Comparison of ENCODE assay signal across 11 mouse cellular contexts in the genomic region with DNA sequence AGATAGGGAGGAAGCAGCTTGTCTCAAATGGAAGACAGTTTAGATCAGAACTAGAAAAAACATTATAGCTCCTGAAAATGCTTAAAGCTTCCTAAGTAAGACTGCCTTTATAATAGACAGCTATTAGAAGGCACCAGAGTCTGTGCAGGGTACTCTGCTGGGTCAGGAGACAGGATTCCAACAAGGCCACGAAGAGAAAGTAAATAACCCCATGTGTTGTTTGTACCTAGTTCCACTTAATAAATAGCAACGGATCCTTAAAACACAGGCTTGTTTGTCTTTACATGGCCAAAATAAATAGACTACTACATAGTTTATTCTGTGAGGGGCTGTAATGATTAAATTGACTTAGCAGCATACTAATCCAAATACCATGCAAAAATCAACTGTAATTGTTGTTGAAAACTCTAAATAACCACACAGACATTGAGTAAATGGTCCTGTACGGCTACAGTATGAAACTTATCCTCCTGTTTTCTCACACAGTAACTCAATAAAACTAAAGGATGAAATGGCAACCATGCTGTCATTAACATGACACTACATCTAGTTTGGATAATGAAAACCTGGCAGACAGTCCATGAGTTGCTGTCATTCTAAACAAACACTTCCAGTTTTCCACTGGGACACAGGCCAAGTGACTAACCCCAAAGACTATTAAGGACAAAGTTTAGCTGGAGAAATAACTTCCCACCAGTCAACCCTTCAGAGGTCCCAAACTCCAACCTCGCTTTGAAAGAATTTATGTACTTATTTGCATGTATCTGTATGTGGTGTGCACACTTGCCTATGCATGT. TPM values are rescaled to one million over a fixed set of nuclear protein-coding genes. Genes with fewer than 3 reads are reported as not detected.
DNase-seq lines count a peak whose midpoint lies in the region; ATAC-seq and TF ChIP-seq lines count a peak whose summit lies in the region.
"Had no signal": no experiment of that assay in that cellular context is flagged by ENCODE, and none has a peak within 500 bp of the region (broad histone marks: within the 10 kb centered on the region; RNA-seq: fewer than 3 reads in every experiment).

No protein-coding gene starts in this region.

- H3K4me1 ChIP-seq in heart, embryonic 12.5 days (replicated peaks), result no peaks in the 10 kb centered on the region
- no peaks in the 10 kb centered on the region for H3K4me1 ChIP-seq in lung, embryonic 14.5 days (ENCODE audit: insufficient read depth)
- H3K4me1 ChIP-seq in lung, adult 2 months (ENCODE audit: control insufficient read depth, insufficient read depth, low read length), result peaks cover 9% of the 10 kb centered on the region
- no peaks in the 10 kb centered on the region for H3K4me1 ChIP-seq in stomach, embryonic 16.5 days (ENCODE audit: control insufficient read depth, insufficient read depth, low read length)
- H3K4me1 ChIP-seq: forebrain, embryonic 15.5 days; liver, embryonic 15.5 days had no signal

- TF ChIP-seq CTCF in lung, embryonic 14.5 days (IDR thresholded peaks at IDR 0.05; ENCODE audit: low read depth), result no peak
- no peak for TF ChIP-seq CTCF in lung, adult 2 months (IDR thresholded peaks at IDR 0.05; ENCODE audit: insufficient read depth, low read length)

- H3K4me2 ChIP-seq in heart, embryonic 12.5 days, result no peak overlapping the region
- H3K4me2 ChIP-seq in lung, embryonic 14.5 days, result no peak overlapping the region
- H3K4me2 ChIP-seq in stomach, embryonic 16.5 days (ENCODE audit: low read depth, low read length), result no peak overlapping the region
- H3K4me2 ChIP-seq: forebrain, embryonic 15.5 days; liver, embryonic 15.5 days had no signal

- DNase-seq in heart, adult 11 months, result peak; percentile 33
- peak; percentile 95 for DNase-seq in lung, embryonic 14.5 days
- no peak for DNase-seq in lung, adult 2 months
- DNase-seq in kidney, postnatal 36 days, result peak; percentile 48 to 56
- no peak for DNase-seq in urinary bladder, postnatal 36 days (ENCODE audit: low spot score in 2 of 2)

- H3K27me3 ChIP-seq in heart, embryonic 12.5 days (replicated peaks), result no peaks in the 10 kb centered on the region
- H3K27me3 ChIP-seq in lung, embryonic 14.5 days (ENCODE audit: insufficient read depth, low read length), result no peaks in the 10 kb centered on the region
- H3K27me3 ChIP-seq in stomach, embryonic 16.5 days (ENCODE audit: control insufficient read depth, insufficient read depth, low read length), result no peaks in the 10 kb centered on the region
- H3K27me3 ChIP-seq: forebrain, embryonic 15.5 days; liver, embryonic 15.5 days had no signal

- no peak for TF ChIP-seq POLR2A in lung, adult 2 months (IDR thresholded peaks at IDR 0.05; ENCODE audit: borderline replicate concordance, extremely low read depth, low read depth, low read length)

- H3K9ac ChIP-seq in heart, embryonic 12.5 days, result no peak overlapping the region
- no peak overlapping the region for H3K9ac ChIP-seq in lung, embryonic 14.5 days
- no peak overlapping the region for H3K9ac ChIP-seq in stomach, embryonic 16.5 days (ENCODE audit: low read length)
- H3K9ac ChIP-seq: forebrain, embryonic 15.5 days; liver, embryonic 15.5 days had no signal

- no peak for ATAC-seq in heart, embryonic 12.5 days (ENCODE audit: insufficient number of reproducible peaks, low FRiP score)
- ATAC-seq in lung, embryonic 14.5 days (ENCODE audit: insufficient read depth), result peak; percentile 91
- 0 out of 2 replicates have a peak, but pooled peaks have one; percentile 13 for ATAC-seq in stomach, embryonic 16.5 days (ENCODE audit: insufficient read depth, low FRiP score)
- ATAC-seq in megakaryocyte, adult 5-6 weeks (ENCODE audit: poor library complexity, severe bottlenecking), result no peak
- ATAC-seq: forebrain, embryonic 15.5 days had no signal

- H3K36me3 ChIP-seq in heart, embryonic 12.5 days, result no peaks in the 10 kb centered on the region
- no peaks in the 10 kb centered on the region for H3K36me3 ChIP-seq in lung, embryonic 14.5 days (ENCODE audit: insufficient read depth)
- no peaks in the 10 kb centered on the region for H3K36me3 ChIP-seq in stomach, embryonic 16.5 days (ENCODE audit: control insufficient read depth, insufficient read depth, low read length)
- H3K36me3 ChIP-seq: forebrain, embryonic 15.5 days; liver, embryonic 15.5 days had no signal

- H3K27ac ChIP-seq in heart, embryonic 12.5 days (ENCODE audit: poor library complexity, severe bottlenecking), result no peak overlapping the region
- H3K27ac ChIP-seq in lung, embryonic 14.5 days (ENCODE audit: low read depth), result peak overlapping the region; percentile 32
- H3K27ac ChIP-seq in stomach, embryonic 16.5 days (ENCODE audit: low read length), result peak overlapping the region; percentile 64; the same call in 1 of the 2 replicates
- H3K27ac ChIP-seq: forebrain, embryonic 15.5 days; left cerebral cortex, adult 2 months; liver, embryonic 15.5 days had no signal

- 69% methylated on average over 4 of the region's 4 CpGs for WGBS in heart, embryonic 12.5 days
- whole genome bisulfite sequencing in lung, embryonic 14.5 days, result 23% methylated on average over 4 of the region's 4 CpGs
- 26% methylated on average over 4 of the region's 4 CpGs for WGBS in lung, adult 2 months
- 45% methylated on average over 4 of the region's 4 CpGs for WGBS in stomach, embryonic 16.5 days

- H3K4me3 ChIP-seq in heart, embryonic 12.5 days, result no peak overlapping the region
- H3K4me3 ChIP-seq in lung, embryonic 14.5 days (ENCODE audit: low read depth, low read length), result no peak overlapping the region
- no peak overlapping the region for H3K4me3 ChIP-seq in lung, adult 2 months (replicated peaks; ENCODE audit: extremely low read depth, low read depth, low read length)
- no peak overlapping the region for H3K4me3 ChIP-seq in stomach, embryonic 16.5 days (replicated peaks; ENCODE audit: low read length)
- H3K4me3 ChIP-seq: forebrain, embryonic 15.5 days; left cerebral cortex, adult 2 months; liver, embryonic 15.5 days had no signal

- H3K9me3 ChIP-seq in heart, embryonic 12.5 days (replicated peaks), result no peaks in the 10 kb centered on the region
- H3K9me3 ChIP-seq in lung, embryonic 14.5 days (ENCODE audit: low read depth, low read length), result no peaks in the 10 kb centered on the region
- no peaks in the 10 kb centered on the region for H3K9me3 ChIP-seq in stomach, embryonic 16.5 days (replicated peaks; ENCODE audit: control insufficient read depth, low read length)
- H3K9me3 ChIP-seq: forebrain, embryonic 15.5 days; liver, embryonic 15.5 days had no signal

RNA-seq across cellular contexts. Expression of a gene that starts 27.8 kb away (rescaled TPM):
- 0.11 and 0.22 TPM in 2 replicates for polyA plus RNA-seq in heart, embryonic 12.5 days (2016; fragmentation: Nextera tagmentation; extraction: Ambion mirVana)
- polyA plus RNA-seq in lung, embryonic 14.5 days (2014; fragmentation: Nextera tagmentation; extraction: Ambion mirVana), result 1.5 and 1.7 TPM in 2 replicates
- 0.25 and 0.50 TPM in 2 replicates for polyA plus RNA-seq in lung, adult 2 months (2012; rRNA removed)
- 1.7 and 1.9 TPM in 2 replicates for polyA plus RNA-seq in stomach, embryonic 16.5 days (2015; fragmentation: Nextera tagmentation; extraction: Ambion mirVana)
- not detected in 2 replicates for total RNA-seq in megakaryocyte, adult 5-6 weeks (2015)
- under 0.01 and 0.04 TPM in 2 replicates for total RNA-seq in megakaryocyte, adult 5-6 weeks (2017)

Comparison
In these comparisons a context has a peak if more than half of its experiments do, and no peak if none do; other contexts are left out.
1. DNase-seq: peak in heart, adult 11 months (single experiment), lung, embryonic 14.5 days (single experiment) and kidney, postnatal 36 days (2 of 2); none in lung, adult 2 months (single experiment) and urinary bladder, postnatal 36 days (0 of 2).
2. ATAC-seq: peak in lung, embryonic 14.5 days (single experiment) and stomach, embryonic 16.5 days (single experiment); none in heart, embryonic 12.5 days (single experiment) and megakaryocyte, adult 5-6 weeks (single experiment).